Mouse (Mus musculus): ENCODE measurements at regions not wholly inside any gene's neighbourhood (a gene's known extent, or its start where the extent isn't known, plus 50 kb on each side); places are given as distances from the start of the nearest gene placed in this dataset.

DNA sequence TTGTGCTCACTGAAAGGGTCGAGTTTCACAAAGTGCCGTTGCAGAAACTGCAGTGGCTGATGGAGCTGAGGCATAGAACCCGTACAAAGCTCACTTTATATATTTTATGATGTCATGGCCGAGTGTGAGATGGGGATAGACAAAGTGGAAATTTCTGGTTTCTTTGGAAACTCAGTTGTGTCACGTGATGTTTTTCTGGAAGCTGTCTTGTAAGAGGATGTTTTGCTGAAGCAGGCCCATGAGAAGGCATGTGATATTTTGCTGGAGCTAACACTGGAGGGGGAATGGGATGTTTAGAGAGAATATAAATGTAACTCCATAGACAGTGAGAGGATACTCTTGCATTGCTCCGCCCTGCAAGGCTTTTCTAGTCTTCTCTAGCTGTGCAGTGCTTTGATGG, 311.7 kb downstream of the Tmem132b start:
- no peak for DNase-seq (ENCODE audit: low read depth)

DNA sequence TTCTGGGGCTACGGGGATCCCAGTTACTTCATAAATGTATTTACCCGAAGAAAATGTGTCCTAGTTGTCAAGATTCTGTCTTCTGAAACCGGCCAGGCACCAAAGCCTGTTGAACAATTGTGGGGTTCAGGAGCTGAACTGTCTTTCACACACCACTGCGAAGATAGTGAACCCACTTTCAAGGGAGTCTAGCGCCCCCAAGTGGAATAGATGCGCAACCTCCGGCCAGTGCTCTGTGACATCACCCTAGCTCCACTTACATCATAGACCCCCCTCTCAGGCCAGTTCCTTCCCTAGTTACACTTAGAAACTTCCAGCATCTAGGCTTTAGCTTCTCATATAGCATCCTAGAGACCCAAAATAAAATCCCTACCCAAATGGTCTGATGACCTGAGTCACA, 318.1 kb downstream of the Tmem132b start:
- DNase-seq (ENCODE audit: low read depth) = no peak

DNA sequence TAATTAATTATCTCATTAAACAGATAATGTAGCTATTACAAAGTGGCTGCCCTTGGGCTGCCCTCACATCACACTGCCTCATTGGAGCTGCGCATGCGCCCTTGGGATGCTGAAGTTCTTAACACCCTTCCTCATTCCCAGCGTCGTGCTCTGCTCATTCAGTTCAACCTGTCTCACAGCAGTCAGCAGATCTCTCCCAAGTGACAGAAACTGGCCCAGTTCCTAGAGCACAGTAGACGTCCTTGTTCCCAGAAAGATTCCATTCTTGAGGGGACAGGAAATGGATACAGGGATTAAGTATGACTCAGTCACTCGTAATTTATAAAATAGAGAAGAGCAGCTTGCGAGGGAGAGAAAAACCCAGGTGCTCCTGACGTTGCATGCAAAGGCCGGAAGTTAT, 344.7 kb downstream of the Tmem132b start:
- no peak for DNase-seq (ENCODE audit: low read depth)

DNA sequence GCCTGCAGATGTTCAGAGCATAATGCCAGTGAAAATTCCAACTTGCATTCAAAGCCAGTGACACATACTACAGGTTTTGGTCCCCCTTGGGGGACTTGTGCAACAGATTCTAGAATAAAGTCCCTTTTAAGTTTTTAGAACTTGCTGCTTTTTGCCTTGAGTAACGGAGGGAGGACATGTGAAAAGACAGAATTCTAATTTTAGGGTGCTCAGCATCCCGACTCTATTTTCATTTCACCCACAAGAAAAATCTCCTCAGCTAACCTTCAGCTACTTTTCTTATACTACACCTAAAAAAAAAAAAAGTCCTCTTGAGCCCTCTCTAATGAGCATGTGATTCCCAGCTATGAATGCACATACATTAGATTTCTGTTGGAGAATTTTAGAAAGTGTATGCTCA, 357.3 kb downstream of the Tmem132b start:
- no peak for DNase-seq (ENCODE audit: low read depth)

DNA sequence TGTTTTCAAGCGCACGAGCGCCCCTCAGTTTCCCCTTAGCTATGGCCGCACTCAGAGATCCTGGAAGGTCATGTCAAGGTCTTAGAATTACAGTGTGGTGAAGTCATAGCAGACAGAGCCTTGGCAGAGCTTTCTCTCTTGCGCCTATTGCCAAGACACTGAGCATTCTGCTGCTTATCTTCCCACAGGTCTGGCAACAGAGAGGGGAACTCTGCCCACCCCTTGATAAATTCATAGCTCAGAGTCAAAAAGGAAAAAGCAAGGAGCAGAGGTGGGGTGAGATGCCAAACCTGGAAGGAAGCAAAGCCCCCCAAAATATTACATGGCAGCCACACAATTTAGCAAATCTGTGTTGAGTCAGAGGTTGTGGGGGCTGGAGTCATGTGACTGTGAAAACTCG, 362.3 kb downstream of the Tmem132b start:
- DNase-seq (ENCODE audit: low read depth) = no peak

DNA sequence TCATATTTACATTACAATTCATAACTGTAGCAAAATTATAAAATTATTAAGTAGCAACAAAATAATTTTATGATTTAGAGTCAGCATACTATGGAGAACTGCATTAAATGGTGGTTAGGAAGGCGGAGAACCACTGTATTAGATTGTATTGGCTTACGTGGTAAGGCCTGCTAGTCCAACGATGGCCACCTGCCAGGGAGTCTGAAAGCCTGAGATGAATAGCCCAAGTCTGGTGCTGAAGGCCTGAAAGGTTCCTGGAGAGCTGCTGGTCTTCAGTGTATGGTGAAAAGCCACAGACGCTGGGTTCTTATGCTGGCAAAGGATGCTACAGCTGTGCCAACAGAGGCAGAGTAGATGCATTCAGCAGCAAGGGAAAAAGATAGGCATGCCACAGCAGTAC, 370.5 kb downstream of the Tmem132b start:
- no peak for DNase-seq (ENCODE audit: low read depth)

DNA sequence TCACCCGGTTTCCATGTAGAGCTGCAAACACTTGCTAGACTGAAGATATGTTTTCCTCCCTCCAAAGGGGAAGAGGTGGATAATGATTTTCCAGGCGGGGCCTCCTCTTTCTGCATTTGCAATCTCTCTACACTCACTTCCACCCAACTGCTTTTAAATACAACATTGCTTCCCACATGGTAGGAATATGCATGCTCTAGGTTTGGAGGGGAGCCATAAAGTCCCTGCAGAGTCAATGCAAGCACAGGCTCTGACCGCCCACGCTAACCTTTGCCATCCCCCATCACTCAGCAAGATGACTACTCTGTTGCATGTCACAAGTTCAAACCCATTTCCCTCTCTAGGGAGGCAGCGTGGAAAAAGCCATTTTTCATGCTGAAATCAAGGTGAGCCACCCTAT, 372.9 kb downstream of the Tmem132b start:
- DNase-seq (ENCODE audit: low read depth) = no peak

DNA sequence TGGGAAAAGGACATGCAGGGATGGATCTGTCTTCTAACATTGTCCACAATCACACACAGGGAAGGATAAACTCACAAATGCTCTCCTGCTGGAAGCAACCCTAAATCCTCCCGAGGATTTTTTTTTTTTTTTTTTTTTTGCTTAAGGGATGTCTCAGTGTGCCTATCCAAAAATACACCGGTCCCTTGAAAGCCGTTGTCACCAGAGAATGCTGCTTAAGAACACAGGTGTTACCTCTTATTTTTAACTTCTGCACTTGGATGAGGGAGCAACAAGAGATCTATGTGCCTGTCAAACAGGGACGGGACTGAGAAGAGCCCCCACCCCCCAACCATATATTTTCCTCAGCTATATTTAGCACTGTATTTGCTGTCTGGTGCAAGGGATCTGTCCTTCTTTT, 375.8 kb downstream of the Tmem132b start:
- DNase-seq (ENCODE audit: low read depth) = no peak

DNA sequence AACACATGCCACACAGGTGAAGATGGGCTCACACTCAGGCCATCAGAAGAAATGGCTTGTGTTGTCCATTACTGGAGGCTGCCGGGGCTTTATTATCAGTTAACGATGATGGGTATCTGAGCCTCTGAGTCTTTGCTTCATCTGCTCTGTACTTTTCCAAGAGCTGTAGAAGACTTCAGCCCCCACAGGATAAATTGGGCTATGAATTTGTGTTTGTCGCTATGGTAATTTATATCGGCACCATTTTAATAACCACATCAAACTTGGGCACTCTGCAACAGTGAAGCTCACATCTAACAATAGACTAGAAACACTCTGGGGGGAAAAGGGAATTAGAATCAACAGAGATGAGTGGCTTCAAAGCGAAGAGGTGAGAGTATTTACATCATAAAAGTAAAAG, 376.3 kb downstream of the Tmem132b start:
- DNase-seq (ENCODE audit: low read depth) = no peak

DNA sequence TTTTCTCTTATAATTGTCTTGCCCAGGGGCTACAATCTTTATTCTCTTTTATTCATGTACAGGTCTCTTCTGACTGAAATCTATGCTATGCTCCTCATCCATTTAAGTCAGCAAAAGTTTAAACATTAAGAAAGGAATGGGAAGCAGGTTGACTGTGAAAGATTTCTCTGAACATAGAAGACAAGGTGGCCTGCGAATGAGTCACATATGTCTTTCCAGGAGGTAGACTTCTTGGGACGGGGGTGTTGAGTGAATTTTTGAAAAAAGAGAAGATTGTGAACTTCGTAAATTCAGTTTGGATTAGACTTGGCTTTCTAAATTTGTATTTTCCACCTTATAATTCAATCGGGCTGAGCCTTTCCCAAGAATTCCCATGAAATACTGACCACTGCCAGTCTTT, 384.3 kb downstream of the Tmem132b start:
- DNase-seq (ENCODE audit: low read depth) = no peak

DNA sequence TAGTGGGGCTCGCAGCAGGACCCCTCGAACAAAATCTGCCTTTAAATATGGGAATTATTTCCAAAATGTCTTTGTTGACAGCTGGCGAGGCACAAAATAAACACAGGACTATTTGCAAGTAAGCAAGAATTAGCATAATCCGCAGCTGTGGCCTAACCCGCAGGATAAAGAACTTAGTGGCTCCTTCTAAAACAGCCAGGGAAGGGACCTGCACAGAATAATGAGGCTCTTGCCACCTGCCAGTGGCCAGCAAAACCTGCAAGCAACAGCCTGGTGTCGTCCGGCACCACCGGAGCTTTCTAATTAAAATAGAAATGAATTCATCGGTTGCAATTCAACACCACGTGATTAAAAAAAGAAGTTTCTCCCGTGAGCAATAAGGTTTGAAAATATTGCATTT, 389.4 kb downstream of the Tmem132b start:
- no peak for DNase-seq (ENCODE audit: low read depth)

DNA sequence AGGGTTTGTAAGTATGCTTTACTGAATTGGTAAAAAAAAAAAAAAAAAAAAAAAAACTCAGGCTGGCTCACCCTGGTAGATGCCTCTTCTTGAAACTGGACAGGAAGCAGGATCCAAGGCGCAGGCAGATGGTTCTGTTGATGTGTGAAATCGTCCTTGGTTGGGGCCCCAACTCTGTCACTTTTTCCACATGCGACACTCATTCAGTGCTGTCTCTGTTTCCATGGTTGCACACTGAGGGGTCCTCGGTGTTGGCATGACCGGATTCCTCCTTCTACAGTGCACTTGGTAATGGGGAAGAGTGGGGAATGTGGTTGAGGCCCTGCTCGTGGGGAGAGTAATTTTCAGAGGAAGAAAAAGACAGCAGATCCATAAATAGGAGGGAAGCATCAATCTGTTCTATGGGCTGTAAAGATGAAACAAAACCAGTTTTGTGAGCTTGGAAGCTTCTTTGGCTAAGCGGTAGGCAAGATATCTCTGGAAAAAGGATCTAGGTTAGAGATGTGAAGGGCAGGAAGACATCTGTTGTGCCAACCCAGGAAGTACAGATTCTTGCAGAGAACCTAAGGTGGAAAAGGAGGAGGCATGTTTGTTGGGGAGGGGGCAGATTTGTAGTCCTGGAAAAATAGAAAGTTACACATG, 394.4 kb downstream of the Tmem132b start:
- DNase-seq (ENCODE audit: low read depth) = no peak

DNA sequence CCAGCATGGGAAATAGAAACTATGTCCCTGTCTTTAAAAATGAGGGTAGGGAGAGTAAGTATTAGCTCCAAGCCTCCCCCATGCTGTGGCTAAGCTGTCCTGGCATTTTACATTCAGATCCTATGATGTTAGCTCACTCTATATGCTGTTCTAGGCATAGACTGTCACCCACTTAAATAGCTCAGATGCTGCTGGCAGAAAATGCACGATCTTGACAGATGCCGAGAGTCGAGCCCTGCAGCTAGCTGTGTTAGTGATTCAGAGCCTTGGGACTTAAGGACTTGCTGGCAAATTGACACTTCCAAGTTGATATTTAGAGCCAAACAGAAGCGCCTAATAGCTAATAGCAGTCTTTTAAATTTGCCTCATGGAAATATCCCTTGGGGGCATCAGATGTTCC, 399.9 kb downstream of the Tmem132b start:
- no peak for DNase-seq (ENCODE audit: low read depth)

DNA sequence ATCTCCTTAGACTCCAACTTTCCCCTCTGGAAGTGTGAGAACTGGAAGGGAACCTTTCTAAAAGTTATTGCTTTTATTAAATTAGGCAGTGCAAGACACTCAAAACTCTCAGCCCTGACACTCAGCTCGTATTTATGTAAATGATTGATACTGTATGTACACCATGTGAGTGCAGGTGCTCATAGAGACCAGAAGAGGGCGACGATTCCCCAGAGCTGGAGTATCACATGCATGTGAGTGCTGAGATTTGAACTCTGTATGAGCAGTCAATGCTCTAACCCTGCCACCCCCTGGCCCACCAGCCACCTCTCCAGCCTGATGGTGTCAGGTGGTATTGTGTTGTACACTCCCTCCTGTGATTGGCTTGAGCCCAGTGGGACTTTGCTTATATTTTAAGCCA, 407.8 kb downstream of the Tmem132b start:
- no peak for DNase-seq (ENCODE audit: low read depth)

DNA sequence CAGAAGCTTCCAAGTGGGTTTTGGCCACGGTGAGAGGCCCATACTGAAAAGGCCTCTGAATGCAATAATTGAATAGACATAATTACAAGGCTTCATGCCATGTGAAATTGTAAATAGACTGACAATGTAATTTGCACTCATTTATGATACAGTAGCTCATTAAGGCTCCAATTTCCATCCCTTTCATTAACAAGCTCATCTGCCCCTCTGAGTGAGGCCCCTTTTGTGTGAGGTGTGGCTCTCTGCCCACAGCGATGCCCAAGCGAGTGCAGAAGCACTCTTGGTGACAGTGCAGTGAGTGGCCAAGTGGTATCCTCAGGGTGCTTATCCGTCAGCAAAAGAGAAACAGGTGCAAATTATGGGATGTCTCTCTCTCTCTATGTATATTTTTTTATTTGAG, 415.2 kb downstream of the Tmem132b start:
- no peak for DNase-seq (ENCODE audit: low read depth)

DNA sequence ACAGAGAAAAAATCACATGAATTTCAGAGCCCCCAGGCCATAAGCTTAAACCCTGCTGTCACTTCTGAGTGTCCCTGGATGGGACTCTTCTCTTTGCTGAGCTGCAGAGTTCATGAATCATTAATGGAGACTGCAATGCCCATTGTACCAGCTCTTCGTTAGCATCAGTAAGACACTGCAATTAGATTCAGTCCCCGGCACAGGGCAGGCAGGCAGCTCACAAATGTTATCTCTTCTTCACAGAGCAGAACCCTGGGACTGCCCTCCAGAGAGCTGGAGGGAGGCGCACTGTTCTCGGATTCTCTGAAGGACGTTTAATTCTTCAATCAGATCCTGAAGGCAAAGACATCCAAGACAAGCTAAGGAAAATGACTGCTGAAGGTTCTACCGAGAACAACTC, 420.1 kb downstream of the Tmem132b start:
- DNase-seq (ENCODE audit: low read depth) = no peak

DNA sequence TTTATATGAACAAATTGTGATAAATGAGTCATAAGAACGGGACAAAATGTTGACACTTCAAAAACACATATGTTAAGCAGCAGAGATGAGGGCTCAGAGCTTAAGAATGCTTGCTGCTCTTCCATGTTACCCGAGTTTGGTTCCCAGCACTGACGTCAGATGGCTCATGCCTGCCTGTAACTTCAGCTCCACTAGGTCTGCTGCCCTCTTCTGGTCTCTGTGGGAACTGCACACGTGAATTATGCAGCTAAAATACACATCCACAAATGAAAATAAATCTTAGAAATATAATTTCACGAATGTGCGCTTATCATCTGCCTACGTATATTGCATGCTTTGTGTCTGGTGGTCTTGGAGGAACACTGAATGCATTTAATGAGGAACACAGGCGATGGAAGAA, 432.5 kb downstream of the Tmem132b start:
- DNase-seq (ENCODE audit: low read depth) = no peak

DNA sequence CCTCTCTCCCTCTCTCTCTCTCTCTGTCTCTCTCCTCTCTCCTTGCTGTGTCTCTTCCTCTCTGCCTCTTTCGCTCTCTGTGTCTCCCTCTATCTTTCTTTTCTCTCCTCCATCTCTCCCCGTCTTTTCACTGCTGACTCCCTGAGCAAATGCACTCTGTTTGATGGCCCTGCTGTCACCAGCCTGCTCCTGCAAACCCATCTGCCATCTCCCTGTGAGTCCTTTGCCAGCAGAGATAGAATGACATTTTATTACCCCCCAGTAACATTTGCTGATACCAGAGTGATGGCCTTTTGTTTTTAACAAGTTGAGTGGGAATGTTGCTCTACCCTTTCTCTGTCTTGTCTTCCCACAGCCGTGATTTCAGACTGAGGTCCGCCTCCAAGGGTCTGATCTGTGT, 436.6 kb downstream of the Tmem132b start:
- no peak for DNase-seq (ENCODE audit: low read depth)

DNA sequence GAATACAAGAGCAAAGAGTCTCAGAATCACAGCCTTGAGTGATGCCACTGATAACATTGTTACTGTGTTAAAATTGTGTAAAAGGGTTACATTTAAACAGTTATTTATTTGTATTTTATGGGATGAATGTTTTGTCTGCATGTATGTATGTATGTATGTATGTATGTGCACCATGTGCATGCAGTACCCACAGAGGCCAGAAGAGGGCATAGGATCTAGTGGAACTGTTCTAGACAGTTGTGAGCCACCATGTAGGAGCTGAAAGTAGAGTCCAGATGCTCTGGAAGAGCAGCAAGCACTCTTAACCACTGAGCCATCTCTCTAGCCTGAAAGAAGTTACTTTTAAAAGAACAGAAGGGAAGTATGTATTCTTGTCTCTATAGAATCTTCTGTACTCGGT, 442.5 kb downstream of the Tmem132b start:
- DNase-seq (ENCODE audit: low read depth) = no peak

DNA sequence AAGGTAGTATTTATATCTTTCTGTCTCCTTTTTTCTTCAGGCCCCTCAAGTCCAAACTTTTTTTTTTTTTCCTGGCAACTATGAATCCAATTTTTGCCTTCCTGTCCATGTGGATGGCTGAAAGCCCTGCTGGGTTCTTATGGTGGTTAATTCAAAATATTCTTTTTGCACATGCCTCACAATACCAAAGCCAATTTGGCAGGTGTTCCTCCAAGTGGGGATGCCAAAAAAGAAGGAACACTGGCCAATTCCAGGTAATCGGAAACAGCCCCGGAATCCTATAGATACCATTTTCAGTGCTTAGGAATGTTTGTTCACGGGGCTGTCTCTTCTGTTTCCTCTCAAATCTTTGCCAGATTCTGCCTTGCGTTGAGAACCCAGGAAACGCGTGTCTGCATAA, 448.2 kb downstream of the Tmem132b start:
- DNase-seq (ENCODE audit: low read depth) = no peak

DNA sequence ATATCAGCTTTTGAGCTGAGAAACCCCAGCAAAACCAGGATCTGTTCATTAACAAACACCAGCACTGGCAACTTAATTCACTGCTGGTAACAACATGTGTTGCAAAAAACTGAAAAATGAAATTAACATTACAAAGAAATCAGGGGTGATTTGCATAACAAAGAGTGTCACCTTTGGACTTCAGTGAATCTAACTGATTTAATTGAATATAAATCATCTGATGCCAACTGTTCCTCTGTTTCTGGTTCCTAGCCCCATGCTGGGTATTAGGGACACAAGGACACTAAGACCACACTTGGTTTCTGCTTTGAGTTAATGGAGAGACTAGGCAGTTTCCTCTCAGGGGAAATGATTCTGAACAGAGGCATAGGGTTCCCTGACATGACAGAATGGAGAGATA, 453.8 kb downstream of the Tmem132b start:
- DNase-seq (ENCODE audit: low read depth) = no peak

DNA sequence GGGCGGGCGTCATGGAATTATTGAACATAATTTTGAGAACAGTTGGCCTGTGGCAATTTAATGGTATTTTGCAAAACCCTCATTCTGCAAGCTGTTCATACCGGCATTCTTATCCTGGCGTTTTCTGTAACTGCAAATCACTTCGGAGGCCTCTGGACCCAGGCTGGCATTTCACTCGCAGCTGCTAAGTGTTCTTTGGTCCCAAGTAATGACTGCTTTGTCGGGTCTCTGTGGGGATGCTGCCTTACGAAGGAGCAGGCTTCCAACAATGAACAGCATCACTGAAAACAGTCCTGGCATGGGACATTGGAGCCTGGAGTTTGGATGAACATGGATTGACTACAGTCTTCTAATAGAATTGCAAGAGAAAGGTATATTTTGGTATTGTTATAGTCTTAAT, 465.6 kb downstream of the Tmem132b start:
- no peak for DNase-seq (ENCODE audit: low read depth)

DNA sequence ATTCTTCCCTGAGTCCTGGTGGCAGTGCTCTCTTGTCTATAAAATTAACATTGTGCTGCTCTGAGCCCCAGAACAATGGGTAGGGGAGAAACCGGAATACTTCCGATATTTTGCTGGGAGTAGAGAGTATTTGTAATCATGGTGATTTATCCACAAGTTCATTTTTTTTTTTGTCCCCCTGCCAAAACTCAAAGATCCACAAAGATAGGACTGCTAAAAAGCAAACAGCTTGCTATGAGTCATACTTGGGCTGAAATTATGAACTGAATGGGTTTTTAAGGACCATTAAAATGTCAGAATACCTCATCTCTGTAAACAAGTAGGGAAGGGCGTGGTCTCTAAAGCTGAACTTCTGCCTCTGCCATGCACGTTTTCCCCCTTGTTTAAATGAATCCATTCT, 476.3 kb downstream of the Tmem132b start:
- no peak for DNase-seq (ENCODE audit: low read depth)

DNA sequence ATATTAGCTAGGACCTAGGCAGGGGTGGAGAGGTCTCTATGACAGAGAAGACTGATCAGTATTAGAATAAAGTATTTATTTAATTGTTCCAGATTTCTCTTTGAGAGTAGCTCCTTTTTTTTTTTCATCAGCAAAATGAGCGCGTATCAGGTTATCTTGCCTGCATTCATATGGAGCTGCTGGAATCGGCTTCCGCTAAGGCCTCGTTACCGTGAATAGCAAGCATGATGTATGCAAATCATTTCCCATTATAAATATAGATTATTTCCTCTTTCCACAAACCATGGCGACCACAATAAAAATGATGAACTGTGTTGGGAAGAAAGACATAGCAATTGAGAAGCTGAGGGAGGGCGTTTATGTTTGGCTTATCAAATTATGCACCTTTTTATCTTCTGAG, 476.7 kb downstream of the Tmem132b start:
- DNase-seq (ENCODE audit: low read depth) = no peak

DNA sequence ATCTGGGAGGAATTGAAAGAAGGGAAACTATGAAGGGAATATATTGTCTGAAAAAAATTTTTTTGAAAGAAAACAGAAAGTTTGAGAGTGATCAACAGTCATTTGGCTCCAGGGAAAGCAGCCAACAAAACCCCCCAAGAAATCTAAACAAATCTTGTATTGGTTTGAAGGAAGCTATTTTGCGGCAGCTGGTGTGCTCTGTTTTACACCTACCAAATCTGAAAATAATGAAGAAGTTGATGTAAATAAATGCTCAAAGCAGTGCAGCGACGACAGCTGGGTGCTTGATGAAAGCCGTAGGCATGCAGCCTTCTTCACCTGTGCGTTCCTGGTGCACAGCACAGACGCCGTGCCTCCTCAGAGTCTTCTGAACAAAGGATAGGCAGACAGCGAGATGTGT, 488.2 kb downstream of the Tmem132b start:
- no peak for DNase-seq (ENCODE audit: low read depth)
